Mouse (Mus musculus) kidney, postnatal 10 days (tissue): Measurements from ENCODE around the gene Pmm1.
"Not testable (repeated sequence)": the region's sequence is repeated elsewhere in the genome, so short reads cannot be mapped to it uniquely, and the experiment has no call there.

Source experiments
- DNase-seq: peaks from one replicate; pipeline ENCODE4 v3.0.0; 2021; ENCODE audit warnings: mixed read lengths

Gene Pmm1

GRCm38 (mm10) chr15:81960171-81961077 is at the start of gene Pmm1:
TSS of gene Pmm1 (minus strand) at chr15:81960930.
- DNase-seq, result peak; percentile 100

DNA sequence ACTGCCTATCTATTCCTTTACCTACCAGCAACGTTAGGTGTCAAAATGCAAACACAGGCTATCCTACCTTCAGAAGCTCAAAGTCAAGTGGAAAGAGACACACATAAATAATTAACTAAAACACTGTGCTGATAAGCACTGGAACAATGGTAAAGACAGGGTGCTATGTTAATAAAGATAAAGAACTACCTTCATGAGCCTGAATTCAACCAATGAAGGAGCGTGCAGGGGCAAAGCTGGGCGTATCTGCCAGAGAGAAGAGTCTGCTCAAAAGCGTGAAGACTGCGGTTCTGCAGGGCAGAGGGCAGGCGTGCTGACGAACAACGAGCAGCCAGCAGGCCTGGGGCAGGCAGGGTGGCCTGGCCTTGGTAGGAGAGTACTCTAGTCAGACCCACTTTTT is 43.5 kb upstream of the Pmm1 start:
- no peak for DNase-seq

- DNase-seq, result no peak
These were observed 33.3 kb upstream of the Pmm1 start for GRCm38 (mm10) chr15:81993992-81994391.

- DNase-seq, result no peak
These were observed 29.8 kb upstream of the Pmm1 start for GRCm38 (mm10) chr15:81990549-81990948.

GRCm38 (mm10) chr15:81989371-81990062 is 28.8 kb upstream of the Pmm1 start:
- peak; percentile 93 for DNase-seq

GRCm38 (mm10) chr15:81987646-81988045 is 26.9 kb upstream of the Pmm1 start, which contains the start of gene Xrcc6:
TSS of gene Xrcc6 (plus strand) at chr15:81987835.
- no peak for DNase-seq

GRCm38 (mm10) chr15:81985267-81986161 is 24.8 kb upstream of the Pmm1 start:
- DNase-seq, result no peak

DNA sequence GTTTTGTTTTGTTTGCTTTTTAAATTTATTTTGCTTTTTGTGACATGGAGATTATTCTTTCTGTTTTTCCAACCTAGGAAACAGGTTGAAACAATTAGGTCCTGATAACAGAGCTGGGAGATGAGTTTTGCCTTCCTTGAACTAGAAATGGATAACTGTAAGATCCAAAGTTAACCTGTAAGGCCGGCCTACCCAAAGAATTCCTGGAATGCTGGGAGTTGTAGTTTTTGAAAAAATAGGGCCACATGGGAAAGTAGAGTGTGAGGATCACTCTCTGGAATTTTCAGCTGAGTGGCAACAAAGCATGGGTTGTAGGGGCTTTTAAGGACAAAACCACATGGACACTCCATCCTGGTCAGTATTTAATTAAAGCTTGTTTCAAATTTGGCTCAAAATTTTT is 21.4 kb upstream of the Pmm1 start:
- DNase-seq, result no peak

- no peak for DNase-seq
These were observed 19.6 kb upstream of the Pmm1 start, which contains the start of gene 1700029P11Rik for GRCm38 (mm10) chr15:81980321-81980720. TSS of gene 1700029P11Rik (plus strand) at chr15:81980540.

DNA sequence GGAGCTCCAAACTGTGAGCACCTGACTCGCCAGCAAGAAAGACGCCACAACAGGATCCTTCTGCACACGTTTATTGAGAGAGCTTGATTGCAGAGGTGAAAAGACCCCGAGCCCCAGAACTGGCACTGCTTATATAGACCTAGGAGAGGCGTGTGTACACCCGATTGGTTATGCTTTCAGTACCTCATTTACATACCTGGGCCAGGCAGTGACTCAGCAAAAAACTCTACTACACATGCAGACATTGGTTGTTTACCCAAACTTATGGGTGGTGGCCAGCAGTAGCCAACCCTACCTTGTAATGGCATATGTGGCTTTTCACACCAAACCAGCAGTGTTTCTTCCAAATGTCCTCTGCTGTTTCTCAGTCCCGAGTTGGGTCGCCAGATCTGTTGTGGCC is 14.4 kb upstream of the Pmm1 start:
- not testable (repeated sequence) for DNase-seq

GRCm38 (mm10) chr15:81970498-81970897 is 9.8 kb upstream of the Pmm1 start:
- not testable (repeated sequence) for DNase-seq

DNA sequence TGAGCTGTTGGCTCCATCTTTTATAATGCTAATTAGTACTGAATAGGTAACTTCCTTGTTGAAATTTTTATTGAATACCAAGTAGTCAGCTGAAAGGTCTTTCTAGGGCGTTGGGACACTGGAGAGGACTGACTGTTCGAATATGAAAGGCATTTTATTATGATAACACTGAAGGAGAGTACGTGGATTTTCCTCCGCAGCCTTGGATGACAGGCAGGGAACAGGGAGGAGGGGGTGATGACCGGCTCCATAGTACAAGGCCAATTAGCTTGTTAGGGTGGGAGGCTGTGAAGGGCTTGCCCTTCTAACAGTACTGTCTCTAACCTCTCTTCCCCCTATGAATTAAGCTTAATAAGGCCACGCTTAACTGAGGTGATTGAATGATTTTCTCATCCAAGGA is 8.9 kb upstream of the Pmm1 start:
- not testable (repeated sequence) for DNase-seq

DNA sequence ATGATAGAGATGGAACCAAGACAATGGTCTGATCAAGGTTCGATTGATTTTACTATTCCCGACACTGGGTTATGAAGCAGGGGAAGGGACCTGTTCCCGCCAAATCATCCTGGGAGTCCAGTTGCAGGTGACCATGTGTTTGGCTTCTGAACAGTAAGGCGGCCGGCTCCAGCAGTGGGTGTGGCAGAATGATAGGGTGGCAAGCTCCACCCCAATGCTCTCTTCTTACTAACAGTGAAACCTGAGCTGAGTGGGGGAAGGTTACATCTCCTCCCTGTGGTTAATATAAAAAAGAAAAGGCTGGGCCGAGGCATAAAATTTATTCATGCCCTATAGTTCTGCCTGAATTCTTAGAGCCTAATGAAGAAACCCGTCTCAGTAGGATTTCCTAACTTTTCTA is 8.4 kb upstream of the Pmm1 start:
- no peak for DNase-seq

DNA sequence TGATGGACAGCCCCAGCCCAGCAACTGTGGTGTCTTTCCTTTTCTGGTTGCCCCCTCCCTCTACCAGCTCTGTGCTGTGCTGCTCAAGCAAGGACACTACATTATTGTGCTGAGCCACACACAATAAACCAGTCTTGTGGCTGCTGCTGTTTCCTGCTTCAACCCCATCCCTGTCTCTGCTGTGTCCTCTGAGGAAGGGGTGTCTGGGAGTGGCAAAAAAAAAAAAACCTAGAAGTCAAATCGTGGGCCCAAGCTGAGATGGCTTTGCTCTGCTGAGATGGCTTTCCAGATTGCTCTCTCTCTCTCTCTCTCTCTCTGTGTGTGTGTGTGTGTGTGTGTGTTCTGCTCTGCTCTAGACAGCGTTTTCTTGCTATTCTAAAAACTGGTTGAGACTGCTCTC is 7.7 kb upstream of the Pmm1 start:
- DNase-seq, result no peak

- DNase-seq, result no peak
These were observed 7.1 kb upstream of the Pmm1 start for GRCm38 (mm10) chr15:81967821-81968220.

- DNase-seq, result no peak
These were observed 5.5 kb upstream of the Pmm1 start for GRCm38 (mm10) chr15:81966062-81966829.

DNA sequence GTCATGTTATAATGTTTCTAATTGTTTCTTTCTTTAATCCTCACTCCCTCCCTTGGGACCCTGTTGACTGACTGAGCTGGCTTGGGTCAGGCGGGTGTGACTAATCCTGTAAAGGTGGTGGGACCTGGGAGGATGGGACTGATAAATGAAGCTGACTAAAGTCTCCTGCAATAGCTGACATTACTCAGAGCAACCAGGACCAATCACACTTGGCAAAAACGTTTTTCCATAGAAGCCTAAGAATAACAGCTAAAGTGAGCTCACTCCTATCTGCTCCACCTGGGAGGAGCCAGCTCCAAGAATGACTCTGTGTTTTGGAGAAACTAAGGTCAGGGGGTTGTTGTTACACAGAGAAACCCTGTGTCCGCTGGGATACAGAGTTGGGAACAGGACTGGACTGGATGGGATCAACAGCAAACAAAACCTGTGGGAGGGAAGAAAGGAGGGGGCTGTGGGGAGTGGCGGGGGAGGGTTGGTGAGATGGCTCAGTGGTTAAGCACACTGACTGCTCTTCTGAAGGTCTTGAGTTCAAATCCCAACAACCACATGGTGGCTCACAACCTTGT is 4.3 kb upstream of the Pmm1 start:
- no peak for DNase-seq

GRCm38 (mm10) chr15:81964262-81964661 is 3.5 kb upstream of the Pmm1 start:
- no peak for DNase-seq

DNA sequence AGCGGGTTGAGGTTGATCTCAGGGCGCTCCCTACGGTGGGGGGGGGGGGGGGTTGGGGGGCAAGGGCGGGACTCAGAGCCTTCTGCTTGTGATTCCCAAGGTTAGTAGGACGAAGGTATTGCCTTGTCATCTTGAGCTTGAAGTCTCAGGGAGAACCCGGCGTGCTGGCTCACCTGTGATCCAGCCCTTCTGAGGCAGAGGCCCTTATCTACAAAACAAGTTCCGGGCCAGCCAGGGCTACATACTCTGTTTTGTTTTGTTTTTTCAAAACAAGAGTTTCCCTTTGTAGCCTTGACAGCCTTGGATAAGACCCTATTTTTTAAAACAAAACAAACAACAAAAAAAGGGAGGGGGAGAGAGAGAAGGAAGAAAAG is 335 bp upstream of the Pmm1 start:
- no peak for DNase-seq

DNA sequence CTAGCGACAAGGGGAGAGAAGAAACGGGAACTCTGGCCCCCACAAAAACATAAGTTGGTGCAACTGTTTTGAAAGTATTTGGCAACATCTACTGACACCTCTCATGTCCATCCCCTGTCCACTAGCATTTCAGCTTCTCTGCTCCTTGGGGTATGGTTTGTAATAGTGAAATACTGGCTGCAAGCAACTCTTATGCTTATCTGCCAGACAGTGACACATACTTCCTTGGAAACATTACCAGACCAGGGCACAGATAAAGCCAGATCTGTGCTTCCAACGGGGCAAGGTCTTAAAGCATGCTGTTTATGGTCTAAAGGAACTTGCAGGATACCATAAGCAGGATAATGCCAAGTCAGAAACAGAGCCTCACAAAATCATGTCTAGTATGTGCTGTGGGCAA is 1.8 kb downstream of the Pmm1 start:
- no peak for DNase-seq

DNA sequence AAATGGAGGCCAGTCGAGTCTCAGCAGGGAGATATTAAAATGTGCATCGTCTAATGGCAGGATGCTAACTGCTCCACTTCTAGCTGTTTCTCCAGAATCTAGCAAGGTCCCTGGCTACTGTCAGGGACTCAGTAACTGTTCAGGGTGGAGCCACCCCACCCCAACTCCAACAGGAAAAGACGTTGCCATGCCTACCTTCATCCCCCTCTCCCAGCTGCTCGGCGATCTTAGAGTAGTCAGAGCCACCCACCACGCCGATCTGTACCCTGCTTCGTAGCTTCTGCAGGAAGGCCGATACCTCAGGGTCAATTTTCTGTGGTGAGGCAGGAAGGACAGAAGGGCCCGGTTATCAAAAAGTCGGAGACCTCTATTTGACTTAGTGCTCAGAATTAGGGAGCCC is 3.1 kb downstream of the Pmm1 start:
- no peak for DNase-seq

- DNase-seq, result peak; percentile 61
These were observed 4.3 kb downstream of the Pmm1 start for GRCm38 (mm10) chr15:81956457-81956856.
